Mouse (Mus musculus): ENCODE measurements around the gene Cul3.
"Not testable (repeated sequence)": the region's sequence is repeated elsewhere in the genome, so short reads cannot be mapped to it uniquely, and the experiment has no call there.

Gene Cul3

GRCm38 (mm10) chr1:80340436-80341376 is at the start of gene Cul3:
Gene Cul3, minus strand, starts transcription at chr1:80340480.
- peak; percentile 98 for DNase-seq (ENCODE audit: low read depth, low spot score)

DNA sequence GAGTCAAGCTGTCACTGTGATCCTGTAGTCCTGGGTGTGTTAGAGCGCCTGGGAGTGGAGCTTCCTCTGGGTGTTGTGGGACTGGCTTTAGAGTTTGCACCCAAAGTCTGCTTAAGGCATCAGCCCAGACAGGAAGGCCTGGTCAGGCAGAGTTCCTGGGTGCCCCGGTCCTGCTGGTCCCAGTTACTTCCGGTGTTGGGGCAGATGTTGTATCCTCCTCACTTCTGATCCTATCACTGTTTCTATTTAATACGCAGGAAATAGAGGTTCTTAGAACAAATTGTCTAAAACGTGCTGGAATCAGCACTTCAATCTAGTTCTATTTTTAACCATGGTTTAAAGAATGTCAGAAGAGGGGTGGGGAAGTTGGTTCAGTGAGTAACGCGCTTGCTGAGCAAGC is 49.2 kb upstream of the Cul3 start:
- no peak for DNase-seq (ENCODE audit: low read depth, low spot score)

- DNase-seq (ENCODE audit: low read depth, low spot score) = peak; percentile 5
Measured at GRCm38 (mm10) chr1:80383613-80384589, 43.6 kb upstream of the Cul3 start.

GRCm38 (mm10) chr1:80382928-80383327 is 42.6 kb upstream of the Cul3 start:
- DNase-seq (ENCODE audit: low read depth, low spot score) = no peak

DNA sequence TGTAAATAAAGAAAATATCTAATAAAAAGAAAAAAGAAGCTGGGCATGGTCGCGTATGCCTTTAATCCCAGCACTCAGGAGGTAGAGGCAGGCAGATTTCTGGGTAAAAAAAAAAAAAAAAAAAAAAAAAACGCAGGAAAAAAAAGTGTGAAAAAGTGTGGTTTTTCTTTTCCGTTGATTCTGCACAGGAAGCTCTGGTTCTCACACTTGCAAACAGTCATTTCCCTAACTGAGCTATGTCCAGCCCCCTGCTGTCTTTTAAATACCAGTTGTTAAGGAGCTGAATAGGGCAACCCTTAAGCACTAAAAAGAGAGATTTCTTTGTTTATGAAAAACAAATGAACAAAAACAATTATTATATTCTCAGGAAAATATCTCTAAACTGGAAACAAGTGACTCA is 41.0 kb upstream of the Cul3 start:
- DNase-seq (ENCODE audit: low read depth, low spot score) = no peak

DNA sequence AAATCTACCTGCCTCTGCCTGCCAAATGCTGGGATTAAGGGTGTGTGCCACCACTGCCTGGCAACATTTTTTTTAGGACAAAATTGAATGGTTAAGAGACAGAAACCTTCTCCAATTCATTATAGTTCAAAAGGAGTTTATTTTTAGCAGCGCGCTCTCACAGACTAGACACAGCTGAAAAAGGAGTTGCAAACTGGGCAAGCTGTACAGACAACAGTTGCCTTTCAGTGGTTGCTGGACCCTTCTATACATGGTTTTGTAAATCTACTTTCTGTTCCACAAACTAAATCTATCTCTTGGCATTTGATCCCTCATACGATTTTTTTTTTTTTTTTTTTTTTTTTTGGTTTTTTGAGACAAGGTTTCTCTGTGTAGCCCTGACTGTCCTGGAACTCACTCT is 31.7 kb upstream of the Cul3 start:
- DNase-seq (ENCODE audit: low read depth, low spot score) = no peak

DNA sequence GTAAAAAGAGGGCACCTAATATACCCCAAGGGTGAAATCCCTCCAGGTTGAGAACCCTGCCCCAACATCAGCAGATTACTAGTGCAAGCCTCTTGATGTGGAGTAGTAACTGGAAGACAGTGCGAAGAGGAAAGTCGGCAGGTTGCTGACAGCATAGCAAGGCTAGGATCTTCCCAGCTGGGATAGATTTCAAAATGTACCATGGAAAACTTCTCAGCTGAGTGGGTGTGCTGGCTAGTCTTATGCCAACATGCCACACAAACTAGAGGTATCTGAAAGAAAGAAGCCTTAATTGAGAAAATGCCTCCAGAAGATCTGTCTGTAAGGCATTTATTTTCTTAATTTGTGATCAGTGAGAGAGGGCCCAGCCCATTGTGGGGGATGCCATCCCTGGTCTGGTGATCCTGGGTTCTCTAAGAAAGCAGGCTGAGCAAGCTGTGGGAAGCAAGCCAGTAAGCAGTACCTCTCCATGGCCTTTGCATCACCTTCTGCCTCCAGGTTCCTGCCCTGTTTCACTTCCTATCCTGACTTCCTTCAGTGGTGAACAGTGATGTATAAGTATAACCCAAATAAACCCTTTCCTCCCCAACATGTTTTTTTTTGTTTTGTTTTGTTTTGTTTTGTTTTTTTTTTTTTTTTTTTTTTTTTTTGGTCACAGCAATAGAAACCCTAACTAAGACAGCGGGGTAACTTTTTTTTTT is 31.1 kb upstream of the Cul3 start:
- no peak for DNase-seq (ENCODE audit: low read depth, low spot score)

GRCm38 (mm10) chr1:80363486-80363885 is 23.2 kb upstream of the Cul3 start:
- no peak for DNase-seq (ENCODE audit: low read depth, low spot score)

GRCm38 (mm10) chr1:80362946-80363345 is 22.7 kb upstream of the Cul3 start:
- DNase-seq (ENCODE audit: low read depth, low spot score) = no peak

DNA sequence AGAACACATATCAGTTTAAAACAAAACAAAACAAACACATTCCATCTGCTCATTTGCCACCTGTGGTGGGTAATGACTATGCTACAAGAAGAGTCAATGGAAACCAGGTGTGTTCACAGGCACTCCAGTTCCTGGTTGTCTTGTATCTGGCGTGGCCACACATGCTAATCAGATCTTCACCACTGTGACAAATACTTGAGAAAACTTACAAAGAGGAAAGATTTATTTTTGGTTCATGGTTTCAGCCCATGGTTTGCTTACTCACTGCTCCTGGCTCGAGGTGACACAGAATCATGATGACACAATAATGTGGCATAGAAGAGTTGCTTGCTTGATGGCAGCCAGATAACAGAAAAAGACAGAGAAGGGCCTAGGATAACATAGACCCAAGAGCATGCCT is 22.1 kb upstream of the Cul3 start:
- no peak for DNase-seq (ENCODE audit: low read depth, low spot score)

DNA sequence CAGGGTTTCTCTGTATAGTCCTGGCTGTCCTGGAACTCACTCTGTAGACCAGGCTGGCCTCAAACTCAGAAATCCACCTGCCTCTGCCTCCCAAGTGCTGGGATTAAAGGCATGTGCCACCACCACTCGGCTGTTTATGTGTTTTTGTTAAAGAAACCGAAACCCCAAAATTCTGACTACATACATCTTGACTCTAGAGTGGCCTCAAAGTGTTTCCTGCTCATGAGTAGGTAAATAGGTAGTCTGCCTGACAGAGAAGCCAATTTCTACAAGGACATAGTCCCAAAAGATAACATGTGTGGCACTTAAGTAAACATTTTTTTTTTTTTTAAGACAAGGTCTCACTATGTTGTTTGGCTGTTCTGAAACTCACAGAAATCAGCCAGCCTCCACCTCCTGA is 21.5 kb upstream of the Cul3 start:
- DNase-seq (ENCODE audit: low read depth, low spot score) = not testable (repeated sequence)

DNA sequence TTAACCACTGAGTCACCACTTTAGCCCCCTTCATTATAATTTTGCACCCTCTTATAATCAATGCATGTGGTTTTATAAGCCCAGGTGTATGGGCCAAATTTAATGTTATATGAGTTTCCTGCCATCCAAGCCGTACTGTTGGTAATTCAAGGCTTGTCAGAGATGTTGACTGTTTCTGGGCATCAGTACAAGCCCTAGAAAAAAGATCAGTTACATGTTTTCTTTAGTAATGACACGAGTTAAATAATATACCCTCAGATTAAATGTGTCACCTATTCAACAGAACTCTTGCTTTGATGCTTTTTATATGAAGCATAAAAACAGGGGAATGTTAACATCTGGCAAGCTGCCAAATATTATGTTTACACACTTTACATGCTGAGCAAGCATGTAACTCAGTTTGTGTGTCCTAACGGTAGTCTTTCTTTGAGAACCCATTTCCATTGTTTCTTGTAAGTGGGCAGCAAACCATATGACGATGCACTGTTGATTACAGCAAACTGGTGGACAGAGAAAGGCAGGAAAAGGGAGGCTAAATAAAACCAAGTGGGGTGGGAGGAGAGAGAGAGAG is 19.8 kb upstream of the Cul3 start:
- DNase-seq (ENCODE audit: low read depth, low spot score) = no peak

DNA sequence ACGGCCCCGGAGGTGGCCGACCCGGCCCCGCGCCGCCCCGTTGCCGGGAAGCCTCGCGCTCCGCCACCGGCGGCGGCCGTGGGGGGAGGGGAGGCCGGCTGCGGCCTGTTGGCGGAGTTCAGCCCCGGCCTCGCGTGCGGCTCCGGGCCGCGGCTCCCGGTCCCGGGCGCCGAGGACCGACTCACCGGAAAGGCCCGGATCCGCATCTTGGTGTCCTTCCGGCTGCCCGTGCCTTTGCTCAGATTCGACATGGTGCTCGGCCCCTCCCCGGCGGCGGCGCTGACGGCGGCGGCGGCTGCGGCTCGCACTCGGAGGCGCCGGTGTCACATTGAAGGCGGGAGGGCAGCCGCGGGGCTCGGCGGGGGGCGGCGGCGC is 232 bp downstream of the Cul3 start:
- peak; percentile 51 for DNase-seq (ENCODE audit: low read depth, low spot score)

DNA sequence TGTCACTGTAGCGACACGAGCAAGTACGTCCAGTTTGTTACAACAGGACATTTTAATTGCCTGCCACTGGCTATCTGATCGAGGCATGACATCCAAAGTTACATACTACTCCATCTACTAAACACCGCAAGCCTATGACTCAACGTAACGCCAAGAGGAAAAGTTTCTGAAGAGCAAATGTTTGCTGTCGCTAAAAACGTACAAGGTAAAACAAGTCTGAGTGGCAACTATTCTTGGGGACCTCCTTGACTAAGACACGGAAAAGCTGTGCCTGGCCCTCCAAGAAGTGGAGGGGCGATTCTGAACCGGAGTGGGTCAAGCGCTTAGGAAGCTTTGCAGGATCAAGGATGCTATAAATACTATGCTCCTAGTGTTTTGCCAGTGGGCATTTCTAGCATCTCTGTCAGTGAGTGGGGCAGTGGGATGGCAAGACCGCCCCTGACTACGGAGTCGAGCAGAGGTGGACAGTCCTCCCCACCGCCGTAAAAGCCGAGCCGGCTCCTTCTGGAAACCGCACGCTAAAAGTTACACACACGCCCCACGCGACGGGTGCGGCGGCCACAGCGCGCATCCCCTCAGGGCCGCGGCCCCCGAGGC is 757 bp downstream of the Cul3 start:
- peak; percentile 13 for DNase-seq (ENCODE audit: low read depth, low spot score)

DNA sequence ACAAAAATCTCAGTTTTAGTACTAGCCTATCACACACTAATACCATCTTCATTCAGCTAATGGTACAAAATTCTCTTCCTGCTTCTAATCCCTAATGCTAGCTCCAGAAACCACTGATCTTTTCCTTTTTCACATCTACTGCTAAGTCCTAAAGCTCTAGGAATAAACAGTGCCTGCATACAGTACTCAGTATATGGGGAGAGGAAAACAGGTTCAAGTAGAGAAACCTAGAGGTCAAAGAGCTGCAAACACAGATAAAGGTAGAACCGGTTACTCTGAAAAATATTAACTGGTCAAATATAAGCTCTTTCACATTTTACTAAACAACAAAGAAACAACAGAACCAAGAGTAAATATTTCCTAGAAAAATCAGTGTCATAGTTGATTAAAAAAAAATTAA is 1.9 kb downstream of the Cul3 start:
- DNase-seq (ENCODE audit: low read depth, low spot score) = no peak

DNA sequence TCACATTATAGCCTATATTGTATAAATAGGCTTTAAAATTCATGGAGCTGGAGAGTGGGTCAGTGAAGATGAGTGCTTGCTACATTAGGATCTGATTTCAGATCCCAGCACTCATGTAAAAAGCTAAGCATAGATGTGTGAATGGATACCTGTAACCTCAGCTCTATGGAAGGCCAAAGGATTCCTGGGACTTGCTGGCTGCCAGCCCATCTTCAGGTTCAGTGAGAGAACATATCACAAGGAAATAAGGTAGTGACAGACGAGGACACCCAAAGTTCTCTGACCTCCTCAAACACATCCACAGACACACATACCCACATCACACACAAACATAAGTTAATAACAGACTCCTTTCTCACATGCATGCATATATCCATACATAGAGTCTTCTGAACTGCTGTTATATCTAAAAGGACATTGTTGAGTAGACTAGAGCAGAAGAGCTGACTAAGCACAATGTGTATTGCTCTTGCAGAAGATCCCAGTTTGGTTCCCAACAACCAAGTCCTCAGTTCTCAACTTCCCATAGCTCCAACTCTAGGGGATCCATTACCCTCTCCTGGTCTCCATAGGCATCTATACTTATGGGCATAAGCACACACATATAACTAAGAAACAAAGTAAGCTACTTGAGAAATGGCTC is 4.4 kb downstream of the Cul3 start:
- DNase-seq (ENCODE audit: low read depth, low spot score) = peak; percentile 42

DNA sequence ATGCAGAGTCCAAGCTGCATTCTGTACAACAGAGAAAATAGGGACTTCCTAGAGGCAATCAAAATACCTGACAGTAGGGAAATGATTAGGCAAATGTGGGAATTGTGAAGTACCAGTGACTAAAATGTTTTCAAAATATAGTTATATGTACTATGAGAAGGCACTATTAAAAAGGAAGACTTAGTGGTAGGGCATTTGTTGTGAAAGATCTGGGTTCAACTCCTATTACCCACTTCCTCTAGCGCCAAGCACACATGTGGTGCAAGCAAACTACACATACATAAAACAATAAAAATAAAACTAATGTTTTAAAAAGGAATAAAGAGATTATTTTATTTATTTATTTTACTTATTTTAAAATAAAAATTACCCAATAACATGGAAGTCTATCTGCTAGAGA is 5.2 kb downstream of the Cul3 start:
- no peak for DNase-seq (ENCODE audit: low read depth, low spot score)

- no peak for DNase-seq (ENCODE audit: low read depth, low spot score)
Measured at GRCm38 (mm10) chr1:80330970-80331369, 9.3 kb downstream of the Cul3 start.

DNA sequence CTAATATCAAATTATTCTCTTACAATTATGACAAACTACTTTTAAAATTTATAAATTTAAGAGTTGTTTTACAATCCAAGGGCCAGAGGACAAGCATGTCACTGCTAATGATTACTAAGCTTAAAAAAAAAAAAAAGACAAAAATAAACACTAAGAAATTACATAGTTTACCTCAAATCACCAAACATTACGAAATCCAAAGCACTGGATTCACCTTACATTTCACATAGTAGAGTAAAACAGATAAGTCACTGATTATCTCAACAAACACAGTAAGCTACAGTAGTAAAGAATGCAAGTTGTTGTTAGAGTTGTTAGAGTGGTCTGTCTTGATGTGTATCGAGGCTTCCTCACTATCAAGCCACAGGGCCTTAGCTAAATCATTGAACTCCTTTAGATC is 14.5 kb downstream of the Cul3 start:
- no peak for DNase-seq (ENCODE audit: low read depth, low spot score)

GRCm38 (mm10) chr1:80324370-80324769 is 15.9 kb downstream of the Cul3 start:
- no peak for DNase-seq (ENCODE audit: low read depth, low spot score)
